23 mouse cellular contexts compared by ENCODE assay signal in genomic region chr19:44128560-44128959, GRCm38 (mm10). TPM values are rescaled to one million over a fixed set of nuclear protein-coding genes. Genes with fewer than 3 reads are reported as not detected.
DNase-seq lines count a peak whose midpoint lies in the region; ATAC-seq and TF ChIP-seq lines count a peak whose summit lies in the region.
"Had no signal": no experiment of that assay in that cellular context is flagged by ENCODE, and none has a peak within 500 bp of the region (broad histone marks: within the 10 kb centered on the region; RNA-seq: fewer than 3 reads in every experiment).

No protein-coding gene starts in this region.

- H3K4me2 ChIP-seq in intestine, embryonic 16.5 days (ENCODE audit: low read depth, low read length) = no peak overlapping the region
- H3K4me2 ChIP-seq in intestine, embryonic 15.5 days (replicated peaks) = no peak overlapping the region
- no peak overlapping the region for H3K4me2 ChIP-seq in liver, embryonic 16.5 days (ENCODE audit: low read depth, low read length)
- no peak overlapping the region for H3K4me2 ChIP-seq in liver, embryonic 11.5 days
- H3K4me2 ChIP-seq in intestine, postnatal 0 days (replicated peaks; ENCODE audit: low read depth) = 0 out of 2 replicates have a peak overlapping the region, but pooled peaks have one; percentile 9
- H3K4me2 ChIP-seq: embryonic facial prominence, embryonic 12.5 days; forebrain, embryonic 13.5 days; forebrain, embryonic 15.5 days had no signal

- ATAC-seq in intestine, embryonic 16.5 days = no peak
- ATAC-seq in intestine, embryonic 15.5 days = no peak
- ATAC-seq in liver, embryonic 16.5 days (ENCODE audit: low read depth) = peak; percentile 32; the same call in 1 of the 2 replicates
- ATAC-seq in liver, embryonic 11.5 days (replicated peaks; ENCODE audit: low FRiP score) = no peak
- ATAC-seq in intestine, postnatal 0 days = peak; percentile 42
- ATAC-seq: activated CD4-positive, CD25-positive, alpha-beta regulatory T cell, adult 4 months; CD4-positive, CD25-positive, alpha-beta regulatory T cell, adult 4 months; forebrain, embryonic 13.5 days; forebrain, embryonic 15.5 days; Patski had no signal

- H3K27ac ChIP-seq in intestine, embryonic 16.5 days (ENCODE audit: low read length) = peak overlapping the region; percentile 25; the same call in 1 of the 2 replicates
- no peak overlapping the region for H3K27ac ChIP-seq in intestine, embryonic 15.5 days
- H3K27ac ChIP-seq in liver, embryonic 16.5 days (ENCODE audit: low read length) = no peak overlapping the region
- H3K27ac ChIP-seq in liver, embryonic 11.5 days (ENCODE audit: low read depth, low read length) = no peak overlapping the region
- H3K27ac ChIP-seq in intestine, postnatal 0 days (ENCODE audit: low read depth, low read length) = 0 out of 2 replicates have a peak overlapping the region, but pooled peaks have one; percentile 60
- H3K27ac ChIP-seq: embryonic facial prominence, embryonic 10.5 days; embryonic facial prominence, embryonic 12.5 days; forebrain, embryonic 13.5 days; forebrain, embryonic 15.5 days had no signal

- H3K4me1 ChIP-seq in intestine, embryonic 16.5 days (ENCODE audit: control insufficient read depth, insufficient read depth, low read length) = no peaks in the 10 kb centered on the region
- H3K4me1 ChIP-seq in intestine, embryonic 15.5 days (replicated peaks) = no peaks in the 10 kb centered on the region
- peaks cover 3% of the 10 kb centered on the region for H3K4me1 ChIP-seq in liver, embryonic 16.5 days (ENCODE audit: control insufficient read depth, low read depth, low read length)
- H3K4me1 ChIP-seq in liver, embryonic 11.5 days (replicated peaks; ENCODE audit: control insufficient read depth, insufficient read depth, low read length) = no peaks in the 10 kb centered on the region
- H3K4me1 ChIP-seq in intestine, postnatal 0 days (replicated peaks; ENCODE audit: control insufficient read depth, insufficient read depth, low read length) = no peaks in the 10 kb centered on the region
- H3K4me1 ChIP-seq: embryonic facial prominence, embryonic 10.5 days; embryonic facial prominence, embryonic 12.5 days; forebrain, embryonic 13.5 days; forebrain, embryonic 15.5 days had no signal

- no peaks in the 10 kb centered on the region for H3K27me3 ChIP-seq in intestine, embryonic 16.5 days (replicated peaks; ENCODE audit: control insufficient read depth, insufficient read depth, low read length)
- no peaks in the 10 kb centered on the region for H3K27me3 ChIP-seq in intestine, embryonic 15.5 days (replicated peaks)
- no peaks in the 10 kb centered on the region for H3K27me3 ChIP-seq in liver, embryonic 16.5 days (ENCODE audit: control insufficient read depth, insufficient read depth, low read depth, low read length)
- no peaks in the 10 kb centered on the region for H3K27me3 ChIP-seq in liver, embryonic 11.5 days (replicated peaks; ENCODE audit: control insufficient read depth, insufficient read depth, low read length)
- no peaks in the 10 kb centered on the region for H3K27me3 ChIP-seq in intestine, postnatal 0 days (replicated peaks; ENCODE audit: control insufficient read depth, insufficient read depth, low read length)
- H3K27me3 ChIP-seq: CH12.LX; embryonic facial prominence, embryonic 12.5 days; forebrain, embryonic 13.5 days; forebrain, embryonic 15.5 days; Patski had no signal

- no peak for DNase-seq in liver, embryonic 11.5 days (ENCODE audit: low spot score)
- DNase-seq: adrenal gland, adult 8-10 months; adrenal gland, postnatal 14 days; adrenal gland, postnatal 36 days; B cell, adult 2 months; cerebellum, adult 11-12 months; cerebellum, adult 2 months; cerebellum, adult 9-10 months; cerebellum, postnatal 10 days; cerebellum, postnatal 25 days had no signal

- no peak for TF ChIP-seq CTCF in intestine, postnatal 0 days (IDR thresholded peaks at IDR 0.05; ENCODE audit: low read depth)

- peaks cover 18% of the 10 kb centered on the region for H3K36me3 ChIP-seq in intestine, embryonic 16.5 days (ENCODE audit: control insufficient read depth, insufficient read depth, low read length)
- H3K36me3 ChIP-seq in intestine, embryonic 15.5 days = peaks cover 16% of the 10 kb centered on the region
- peaks cover 39% of the 10 kb centered on the region for H3K36me3 ChIP-seq in liver, embryonic 16.5 days (ENCODE audit: control insufficient read depth, insufficient read depth)
- H3K36me3 ChIP-seq in liver, embryonic 11.5 days (ENCODE audit: control insufficient read depth, insufficient read depth, low read length) = peaks cover 36% of the 10 kb centered on the region
- peaks cover 59% of the 10 kb centered on the region for H3K36me3 ChIP-seq in intestine, postnatal 0 days (ENCODE audit: control insufficient read depth, insufficient read depth)

- H3K9me3 ChIP-seq in intestine, embryonic 16.5 days (ENCODE audit: control insufficient read depth, low read length) = no peaks in the 10 kb centered on the region
- H3K9me3 ChIP-seq in intestine, embryonic 15.5 days = no peaks in the 10 kb centered on the region
- H3K9me3 ChIP-seq in liver, embryonic 16.5 days (replicated peaks; ENCODE audit: control insufficient read depth, low read length) = no peaks in the 10 kb centered on the region
- no peaks in the 10 kb centered on the region for H3K9me3 ChIP-seq in liver, embryonic 11.5 days (ENCODE audit: control insufficient read depth, low read length)
- H3K9me3 ChIP-seq in intestine, postnatal 0 days (ENCODE audit: control insufficient read depth) = no peaks in the 10 kb centered on the region
- H3K9me3 ChIP-seq: embryonic facial prominence, embryonic 10.5 days; embryonic facial prominence, embryonic 12.5 days; forebrain, embryonic 13.5 days; forebrain, embryonic 15.5 days; G1E had no signal

- no peak overlapping the region for H3K9ac ChIP-seq in intestine, embryonic 16.5 days (ENCODE audit: low read depth, low read length)
- no peak overlapping the region for H3K9ac ChIP-seq in intestine, embryonic 15.5 days
- H3K9ac ChIP-seq in liver, embryonic 16.5 days (ENCODE audit: low read depth, low read length) = no peak overlapping the region
- no peak overlapping the region for H3K9ac ChIP-seq in liver, embryonic 11.5 days (ENCODE audit: low read depth, low read length)
- no peak overlapping the region for H3K9ac ChIP-seq in intestine, postnatal 0 days (ENCODE audit: low read depth, low read length)
- H3K9ac ChIP-seq: embryonic facial prominence, embryonic 12.5 days; forebrain, embryonic 13.5 days; forebrain, embryonic 15.5 days had no signal

- 76% methylated on average over 2 of the region's 2 CpGs for WGBS in intestine, embryonic 16.5 days
- 78% methylated on average over 2 of the region's 2 CpGs for WGBS in intestine, embryonic 15.5 days
- WGBS in liver, embryonic 16.5 days (ENCODE audit: insufficient replicate concordance) = 79% methylated on average over 2 of the region's 2 CpGs
- 93% methylated on average over 2 of the region's 2 CpGs for WGBS in liver, embryonic 11.5 days
- 42% methylated on average over 2 of the region's 2 CpGs for WGBS in intestine, postnatal 0 days

- no peak overlapping the region for H3K4me3 ChIP-seq in intestine, embryonic 16.5 days (ENCODE audit: low read length)
- no peak overlapping the region for H3K4me3 ChIP-seq in intestine, embryonic 15.5 days (replicated peaks)
- no peak overlapping the region for H3K4me3 ChIP-seq in liver, embryonic 16.5 days (ENCODE audit: low read depth, low read length)
- no peak overlapping the region for H3K4me3 ChIP-seq in liver, embryonic 11.5 days (ENCODE audit: low read depth, low read length)
- H3K4me3 ChIP-seq in intestine, postnatal 0 days (ENCODE audit: low read depth, low read length) = no peak overlapping the region
- H3K4me3 ChIP-seq: embryonic facial prominence, embryonic 10.5 days; embryonic facial prominence, embryonic 12.5 days; forebrain, embryonic 13.5 days; forebrain, embryonic 15.5 days had no signal

RNA-seq across cellular contexts. Expression of gene Cwf19l1, which starts 7.1 kb away (rescaled TPM):
- 27.3 and 28.2 TPM in 2 replicates for polyA plus RNA-seq in intestine, embryonic 16.5 days (2015; fragmentation: Nextera tagmentation; extraction: Ambion mirVana)
- 28.9 and 32.7 TPM in 2 replicates for polyA plus RNA-seq in intestine, embryonic 15.5 days (2015; fragmentation: Nextera tagmentation; extraction: Ambion mirVana)
- 13.5 and 14.7 TPM in 2 replicates for polyA plus RNA-seq in liver, embryonic 16.5 days (2015; fragmentation: Nextera tagmentation; extraction: Ambion mirVana)
- polyA plus RNA-seq in liver, embryonic 11.5 days (2014; fragmentation: Nextera tagmentation; extraction: Ambion mirVana) = 39.7 and 42.3 TPM in 2 replicates
- polyA plus RNA-seq in intestine, postnatal 0 days (2015; fragmentation: Nextera tagmentation; extraction: Ambion mirVana) = 10.7 and 12.5 TPM in 2 replicates

RNA-seq across cellular contexts. Expression of gene Bloc1s2, which starts 17.7 kb away (rescaled TPM):
- polyA plus RNA-seq in intestine, embryonic 16.5 days (2015; fragmentation: Nextera tagmentation; extraction: Ambion mirVana) = 84.5 and 90.9 TPM in 2 replicates
- polyA plus RNA-seq in intestine, embryonic 15.5 days (2015; fragmentation: Nextera tagmentation; extraction: Ambion mirVana) = 87.8 and 91.9 TPM in 2 replicates
- polyA plus RNA-seq in liver, embryonic 16.5 days (2015; fragmentation: Nextera tagmentation; extraction: Ambion mirVana) = 27.0 and 30.0 TPM in 2 replicates
- polyA plus RNA-seq in liver, embryonic 11.5 days (2014; fragmentation: Nextera tagmentation; extraction: Ambion mirVana) = 83.3 and 93.0 TPM in 2 replicates
- 76.2 and 78.4 TPM in 2 replicates for polyA plus RNA-seq in intestine, postnatal 0 days (2015; fragmentation: Nextera tagmentation; extraction: Ambion mirVana)

RNA-seq across cellular contexts. Expression of gene Chuk, which starts 21.3 kb away (rescaled TPM):
- polyA plus RNA-seq in intestine, embryonic 16.5 days (2015; fragmentation: Nextera tagmentation; extraction: Ambion mirVana) = 40.0 and 40.2 TPM in 2 replicates
- polyA plus RNA-seq in intestine, embryonic 15.5 days (2015; fragmentation: Nextera tagmentation; extraction: Ambion mirVana) = 38.8 and 40.2 TPM in 2 replicates
- polyA plus RNA-seq in liver, embryonic 16.5 days (2015; fragmentation: Nextera tagmentation; extraction: Ambion mirVana) = 19.2 and 19.5 TPM in 2 replicates
- 42.2 and 44.4 TPM in 2 replicates for polyA plus RNA-seq in liver, embryonic 11.5 days (2014; fragmentation: Nextera tagmentation; extraction: Ambion mirVana)
- 41.2 and 46.7 TPM in 2 replicates for polyA plus RNA-seq in intestine, postnatal 0 days (2015; fragmentation: Nextera tagmentation; extraction: Ambion mirVana)

RNA-seq across cellular contexts. Expression of gene Erlin1, which starts 59.0 kb away (rescaled TPM):
- polyA plus RNA-seq in intestine, embryonic 16.5 days (2015; fragmentation: Nextera tagmentation; extraction: Ambion mirVana) = 43.9 and 45.3 TPM in 2 replicates
- polyA plus RNA-seq in intestine, embryonic 15.5 days (2015; fragmentation: Nextera tagmentation; extraction: Ambion mirVana) = 36.9 and 38.4 TPM in 2 replicates
- polyA plus RNA-seq in liver, embryonic 16.5 days (2015; fragmentation: Nextera tagmentation; extraction: Ambion mirVana) = 19.2 and 20.2 TPM in 2 replicates
- polyA plus RNA-seq in liver, embryonic 11.5 days (2014; fragmentation: Nextera tagmentation; extraction: Ambion mirVana) = 22.4 and 24.2 TPM in 2 replicates
- 21.0 and 24.3 TPM in 2 replicates for polyA plus RNA-seq in intestine, postnatal 0 days (2015; fragmentation: Nextera tagmentation; extraction: Ambion mirVana)

Comparison
In these comparisons a context has a peak if more than half of its experiments do, and no peak if none do; other contexts are left out.
1. ATAC-seq: peak in liver, embryonic 16.5 days (single experiment) and intestine, postnatal 0 days (single experiment); none in intestine, embryonic 16.5 days (single experiment), intestine, embryonic 15.5 days (single experiment) and liver, embryonic 11.5 days (single experiment).
2. H3K27ac ChIP-seq: peak in intestine, embryonic 16.5 days (single experiment) and intestine, postnatal 0 days (single experiment); none in intestine, embryonic 15.5 days (single experiment), liver, embryonic 16.5 days (single experiment) and liver, embryonic 11.5 days (single experiment).